Mouse (Mus musculus) cortical plate, adult 2 months (tissue): ENCODE measurements around the gene Dnajb9. TPM values are rescaled to one million over a fixed set of nuclear protein-coding genes. Genes with fewer than 3 reads are reported as not detected.
A peak's percentile ranks its signal among the peaks of the same experiment; 100 is the strongest.

Experiments used
- H3K27ac ChIP-seq: fragments of 200-500 bp; 2 replicates; pipeline ENCODE4 v1.5.1; 2012; ENCODE audit warnings: low read length, control low read depth, inconsistent platforms; ENCODE audit not compliant: insufficient read depth
- H3K4me1 ChIP-seq: fragments of 200-500 bp; 2 replicates; pipeline ENCODE4 v1.6.1; 2011; ENCODE audit warnings: low read length; ENCODE audit not compliant: control insufficient read depth, insufficient read depth
- H3K4me3 ChIP-seq: fragments of 200-500 bp; 2 replicates; pipeline ENCODE4 v1.5.1; 2011; ENCODE audit warnings: mild to moderate bottlenecking, low read length, control low read depth; ENCODE audit not compliant: insufficient read depth
- CTCF ChIP-seq: fragments of 200-500 bp; IDR thresholded peaks from 2 replicates; pipeline ENCODE4 v1.5.1; 2011; ENCODE audit warnings: mild to moderate bottlenecking, control low read depth, low read length; ENCODE audit not compliant: insufficient read depth; ENCODE audit errors: extremely low read depth
- POLR2A ChIP-seq: fragments of 200-500 bp; IDR thresholded peaks from 2 replicates; pipeline ENCODE4 v1.6.1; 2011; ENCODE audit warnings: mild to moderate bottlenecking, low read length, control low read depth; ENCODE audit not compliant: insufficient read depth; ENCODE audit errors: extremely low read depth
- polyA plus RNA-seq: library from polyadenylated mRNA; depleted of rRNA; stranded (reverse); fragments of >200 nt; gene quantifications from 2 replicates; pipeline ENCODE4 v1.2.3, GENCODE M21; 2012; rRNA removed

The Dnajb9 gene
- polyA plus RNA-seq, 1 experiment: 25.0 TPM

- Histone ChIP-seq H3K4me3 (no peak overlapping the region), H3K4me1 (no peaks in the 10 kb centered on the region), H3K27ac (no peak overlapping the region)
- TF ChIP-seq POLR2A: no peak
- no peak for TF ChIP-seq CTCF
Observed at GRCm38 (mm10) chr12:44211555-44211954, 1.4 kb upstream of the Dnajb9 start.

- no peaks in the 10 kb centered on the region for H3K4me1 ChIP-seq
- peak overlapping the region; percentile 41 for H3K27ac ChIP-seq
- H3K4me3 ChIP-seq: peak overlapping the region; percentile 59
- TF ChIP-seq POLR2A (no peak), CTCF (no peak)
Observed at GRCm38 (mm10) chr12:44209141-44209823, 844 bp downstream of the Dnajb9 start.

GRCm38 (mm10) chr12:44197873-44198525, 12.1 kb downstream of the Dnajb9 start:
- no peak overlapping the region for H3K27ac ChIP-seq
- H3K4me3 ChIP-seq: no peak overlapping the region
- no peak for TF ChIP-seq POLR2A
- no peak for TF ChIP-seq CTCF

GRCm38 (mm10) chr12:44181081-44181982, 28.8 kb downstream of the Dnajb9 start:
- no peak overlapping the region for H3K27ac ChIP-seq
- H3K4me1 ChIP-seq: peaks cover under 1% of the 10 kb centered on the region; the same call in 1 of the 2 replicates
- TF ChIP-seq POLR2A: no peak
- TF ChIP-seq CTCF: peak; percentile 75
- H3K4me3 ChIP-seq: no peak overlapping the region

More at GRCm38 (mm10) chr12:44197873-44198525, 12.1 kb downstream of the Dnajb9 start:
- H3K4me1 ChIP-seq: no peaks in the 10 kb centered on the region

- H3K27ac ChIP-seq: no peak overlapping the region
- no peak for TF ChIP-seq POLR2A
- TF ChIP-seq CTCF: no peak
- H3K4me1 ChIP-seq: peaks cover 2% of the 10 kb centered on the region; the same call in 1 of the 2 replicates
- no peak overlapping the region for H3K4me3 ChIP-seq
Observed at GRCm38 (mm10) chr12:44177038-44177355, 33.1 kb downstream of the Dnajb9 start.

- no peak overlapping the region for H3K27ac ChIP-seq
- TF ChIP-seq CTCF: no peak
- no peak for TF ChIP-seq POLR2A
- peaks cover 2% of the 10 kb centered on the region; the same call in 1 of the 2 replicates for H3K4me1 ChIP-seq
- H3K4me3 ChIP-seq: no peak overlapping the region
Observed at GRCm38 (mm10) chr12:44176331-44177037, 33.6 kb downstream of the Dnajb9 start.

GRCm38 (mm10) chr12:44166949-44167348, 43.2 kb downstream of the Dnajb9 start:
- Histone ChIP-seq H3K4me1 (no peaks in the 10 kb centered on the region), H3K4me3 (no peak overlapping the region), H3K27ac (no peak overlapping the region)
- no peak for TF ChIP-seq POLR2A
- TF ChIP-seq CTCF: no peak

GRCm38 (mm10) chr12:44159349-44159748, 50.8 kb downstream of the Dnajb9 start:
- no peaks in the 10 kb centered on the region for H3K4me1 ChIP-seq
- H3K27ac ChIP-seq: no peak overlapping the region
- TF ChIP-seq CTCF (no peak), POLR2A (no peak)
- H3K4me3 ChIP-seq: no peak overlapping the region

Other genes with a start within 250 kb of the Dnajb9 start
- 85.4 and 90.8 TPM in 2 replicates for gene Pnpla8, start 11.0 kb upstream of the Dnajb9 start, polyA plus RNA-seq
- 178 and 188 TPM in 2 replicates for gene Nrcam, start 118.6 kb upstream of the Dnajb9 start, polyA plus RNA-seq